Mouse (Mus musculus): ENCODE data around the gene Fermt3. TPM values are rescaled to one million over a fixed set of nuclear protein-coding genes. Genes with fewer than 3 reads are reported as not detected.

Fermt3 gene
- polyA plus RNA-seq, 1 experiment = 5.5 TPM

GRCm38 (mm10) chr19:7039841-7040636, 20.8 kb upstream of the Fermt3 start, which contains the start of gene Stip1:
Gene Stip1, minus strand, starts transcription at chr19:7039967.
- peak; percentile 99 to 100 for DNase-seq (ENCODE audit: extremely low spot score in 1 of 2, low spot score in 1 of 2)

- peak in 1 of 2 experiments; percentile 60 for DNase-seq (ENCODE audit: extremely low spot score in 1 of 2, low spot score in 1 of 2)
These were observed 19.9 kb upstream of the Fermt3 start for GRCm38 (mm10) chr19:7039088-7039720.

- DNase-seq (ENCODE audit: extremely low spot score in 1 of 2, low spot score in 1 of 2) = no peak
These were observed 14.7 kb upstream of the Fermt3 start for GRCm38 (mm10) chr19:7034006-7034405.

- peak; percentile 76 to 79 for DNase-seq (ENCODE audit: extremely low spot score in 1 of 2, low spot score in 1 of 2)
These were observed 10.3 kb upstream of the Fermt3 start for GRCm38 (mm10) chr19:7029531-7029930.

GRCm38 (mm10) chr19:7020224-7020641, 964 bp upstream of the Fermt3 start:
- peak in 1 of 2 experiments; percentile 46 for DNase-seq (ENCODE audit: extremely low spot score in 1 of 2, low spot score in 1 of 2)

GRCm38 (mm10) chr19:7018546-7018945, 723 bp downstream of the Fermt3 start:
- DNase-seq (ENCODE audit: extremely low spot score in 1 of 2, low spot score in 1 of 2) = no peak

- DNase-seq (ENCODE audit: extremely low spot score in 1 of 2, low spot score in 1 of 2) = no peak
These were observed 1.5 kb downstream of the Fermt3 start for GRCm38 (mm10) chr19:7017541-7018457.

- no peak for DNase-seq (ENCODE audit: extremely low spot score in 1 of 2, low spot score in 1 of 2)
These were observed 4.7 kb downstream of the Fermt3 start for GRCm38 (mm10) chr19:7014481-7015135.

GRCm38 (mm10) chr19:7013984-7014383, 5.3 kb downstream of the Fermt3 start:
- no peak for DNase-seq (ENCODE audit: extremely low spot score in 1 of 2, low spot score in 1 of 2)

GRCm38 (mm10) chr19:7012426-7012825, 6.8 kb downstream of the Fermt3 start:
- DNase-seq (ENCODE audit: extremely low spot score in 1 of 2, low spot score in 1 of 2) = no peak

- no peak for DNase-seq (ENCODE audit: extremely low spot score in 1 of 2, low spot score in 1 of 2)
These were observed 12.2 kb downstream of the Fermt3 start for GRCm38 (mm10) chr19:7006892-7007593.

- no peak for DNase-seq (ENCODE audit: extremely low spot score in 1 of 2, low spot score in 1 of 2)
These were observed 19.8 kb downstream of the Fermt3 start for GRCm38 (mm10) chr19:6999360-7000063.

GRCm38 (mm10) chr19:6997721-6998290, 21.5 kb downstream of the Fermt3 start:
- no peak for DNase-seq (ENCODE audit: extremely low spot score in 1 of 2, low spot score in 1 of 2)

GRCm38 (mm10) chr19:6996006-6996405, 23.3 kb downstream of the Fermt3 start, which contains the start of the genes Nudt22 and Trpt1:
Gene Nudt22, minus strand, starts transcription at chr19:6996117.
Gene Trpt1, plus strand, starts transcription at chr19:6996131.
- DNase-seq (ENCODE audit: extremely low spot score in 1 of 2, low spot score in 1 of 2) = peak; percentile 71 to 88

GRCm38 (mm10) chr19:6995255-6995991, 23.8 kb downstream of the Fermt3 start:
- DNase-seq (ENCODE audit: extremely low spot score in 1 of 2, low spot score in 1 of 2) = no peak

- DNase-seq (ENCODE audit: extremely low spot score in 1 of 2, low spot score in 1 of 2) = no peak
These were observed 24.8 kb downstream of the Fermt3 start for GRCm38 (mm10) chr19:6994489-6994888.

GRCm38 (mm10) chr19:6994002-6994401, 25.3 kb downstream of the Fermt3 start:
- DNase-seq (ENCODE audit: extremely low spot score in 1 of 2, low spot score in 1 of 2) = no peak

Measured in frontal cortex, adult 2 months (tissue).